Comparison of ENCODE assay signal across 20 mouse cellular contexts in the genomic region with DNA sequence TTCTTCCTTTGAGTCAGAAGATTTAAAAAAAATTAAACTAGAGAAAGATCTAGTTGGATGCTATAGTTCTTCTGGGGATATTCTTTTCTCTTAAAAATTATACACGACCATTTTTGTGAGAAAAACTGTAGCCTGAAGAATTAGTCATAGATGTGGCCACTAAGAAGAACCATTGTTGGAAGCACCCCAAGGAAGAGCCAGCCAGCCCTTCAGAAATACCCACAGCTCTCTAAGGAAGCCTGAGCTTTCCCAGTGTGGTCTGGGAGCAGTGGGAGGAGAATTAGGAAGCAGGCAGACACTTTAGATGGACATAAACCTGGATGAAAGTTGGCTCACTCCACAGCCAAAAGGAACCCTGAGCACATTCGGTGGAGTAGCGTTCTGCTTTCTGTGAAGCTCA. TPM values are rescaled to one million over a fixed set of nuclear protein-coding genes. Genes with fewer than 3 reads are reported as not detected.
DNase-seq lines count a peak whose midpoint lies in the region; ATAC-seq lines count a peak whose summit lies in the region.
"Had no signal": no experiment of that assay in that cellular context is flagged by ENCODE, and none has a peak within 500 bp of the region (broad histone marks: within the 10 kb centered on the region; RNA-seq: fewer than 3 reads in every experiment).

No protein-coding gene starts in this region.

- H3K4me3 ChIP-seq in embryonic facial prominence, embryonic 12.5 days: no peak overlapping the region
- H3K4me3 ChIP-seq in embryonic facial prominence, embryonic 10.5 days: no peak overlapping the region
- no peak overlapping the region for H3K4me3 ChIP-seq in kidney, embryonic 15.5 days (replicated peaks)
- no peak overlapping the region for H3K4me3 ChIP-seq in limb, embryonic 10.5 days
- H3K4me3 ChIP-seq: erythroblast, embryonic 14.5 days; forebrain, embryonic 13.5 days; limb, embryonic 13.5 days had no signal

- no peak overlapping the region for H3K9ac ChIP-seq in embryonic facial prominence, embryonic 12.5 days
- no peak overlapping the region for H3K9ac ChIP-seq in kidney, embryonic 15.5 days
- H3K9ac ChIP-seq: forebrain, embryonic 13.5 days; hindbrain, embryonic 14.5 days; limb, embryonic 13.5 days; liver, embryonic 14.5 days had no signal

- H3K4me2 ChIP-seq in embryonic facial prominence, embryonic 12.5 days (replicated peaks): no peak overlapping the region
- H3K4me2 ChIP-seq in kidney, embryonic 15.5 days: no peak overlapping the region
- H3K4me2 ChIP-seq: forebrain, embryonic 13.5 days had no signal

- H3K9me3 ChIP-seq in embryonic facial prominence, embryonic 12.5 days: no peaks in the 10 kb centered on the region
- H3K9me3 ChIP-seq in embryonic facial prominence, embryonic 10.5 days: no peaks in the 10 kb centered on the region
- no peaks in the 10 kb centered on the region for H3K9me3 ChIP-seq in kidney, embryonic 15.5 days (replicated peaks)
- H3K9me3 ChIP-seq in limb, embryonic 10.5 days (replicated peaks): no peaks in the 10 kb centered on the region
- H3K9me3 ChIP-seq: forebrain, embryonic 13.5 days; limb, embryonic 13.5 days had no signal

- peaks cover 6% of the 10 kb centered on the region for H3K4me1 ChIP-seq in embryonic facial prominence, embryonic 12.5 days
- H3K4me1 ChIP-seq in embryonic facial prominence, embryonic 10.5 days: peaks cover 62% of the 10 kb centered on the region
- peaks cover 40% of the 10 kb centered on the region for H3K4me1 ChIP-seq in kidney, embryonic 15.5 days
- peaks cover 60% of the 10 kb centered on the region for H3K4me1 ChIP-seq in limb, embryonic 10.5 days
- H3K4me1 ChIP-seq: forebrain, embryonic 13.5 days had no signal

- intact Hi-C loops in left cerebral cortex, postnatal 4 days (cut with DNase I): no loop called here

- 58% methylated on average over 3 of the region's 3 CpGs for WGBS in embryonic facial prominence, embryonic 12.5 days
- WGBS in embryonic facial prominence, embryonic 10.5 days: 64% methylated on average over 3 of the region's 3 CpGs
- 62% methylated on average over 3 of the region's 3 CpGs for WGBS in kidney, embryonic 15.5 days
- 60% methylated on average over 3 of the region's 3 CpGs for WGBS in limb, embryonic 10.5 days

- 0 out of 2 replicates have a peak overlapping the region, but pooled peaks have one; percentile 11 for H3K27ac ChIP-seq in embryonic facial prominence, embryonic 12.5 days
- H3K27ac ChIP-seq in embryonic facial prominence, embryonic 10.5 days (replicated peaks): no peak overlapping the region; the same call in 1 of the 2 replicates
- H3K27ac ChIP-seq in kidney, embryonic 15.5 days: peak overlapping the region; percentile 27; the same call in 1 of the 2 replicates
- peak overlapping the region; percentile 66 for H3K27ac ChIP-seq in limb, embryonic 10.5 days
- H3K27ac ChIP-seq: forebrain, embryonic 13.5 days; hindbrain, embryonic 14.5 days; limb, embryonic 13.5 days; liver, embryonic 14.5 days had no signal

- no peak for ATAC-seq in embryonic facial prominence, embryonic 12.5 days (ENCODE audit: insufficient number of reproducible peaks, insufficient read depth, low FRiP score, low TSS enrichment)
- ATAC-seq in kidney, embryonic 15.5 days (replicated peaks; ENCODE audit: low FRiP score): no peak
- ATAC-seq: forebrain, embryonic 13.5 days had no signal

- H3K27me3 ChIP-seq in embryonic facial prominence, embryonic 12.5 days: no peaks in the 10 kb centered on the region
- peaks cover 6% of the 10 kb centered on the region; the same call in 1 of the 2 replicates for H3K27me3 ChIP-seq in embryonic facial prominence, embryonic 10.5 days (replicated peaks; ENCODE audit: low read depth, poor library complexity, severe bottlenecking)
- H3K27me3 ChIP-seq in kidney, embryonic 15.5 days: no peaks in the 10 kb centered on the region
- no peaks in the 10 kb centered on the region for H3K27me3 ChIP-seq in limb, embryonic 10.5 days (ENCODE audit: low read depth, poor library complexity, severe bottlenecking)
- H3K27me3 ChIP-seq: CH12.LX; limb, embryonic 13.5 days had no signal

- H3K36me3 ChIP-seq in embryonic facial prominence, embryonic 12.5 days: no peaks in the 10 kb centered on the region
- H3K36me3 ChIP-seq in embryonic facial prominence, embryonic 10.5 days (replicated peaks): no peaks in the 10 kb centered on the region
- H3K36me3 ChIP-seq in kidney, embryonic 15.5 days: no peaks in the 10 kb centered on the region
- H3K36me3 ChIP-seq in limb, embryonic 10.5 days: no peaks in the 10 kb centered on the region
- H3K36me3 ChIP-seq: limb, embryonic 13.5 days had no signal

- DNase-seq in embryonic facial prominence, embryonic 10.5 days (ENCODE audit: low spot score): no peak
- DNase-seq in kidney, postnatal 36 days: no peak
- peak; percentile 53 for DNase-seq in 3134 (ENCODE audit: extremely low read depth, insufficient read length, low spot score)
- no peak for DNase-seq in limb, embryonic 10.5 days (ENCODE audit: low spot score)
- no peak for DNase-seq in left cerebral cortex, postnatal 4 days
- no peak for DNase-seq in urinary bladder, postnatal 36 days (ENCODE audit: low spot score in 2 of 2)
- DNase-seq: adrenal gland, postnatal 36 days; cerebellum, adult 2 months; cerebellum, postnatal 36 days; gastrocnemius, postnatal 36 days; heart, postnatal 36 days; lung, postnatal 10 days had no signal

RNA-seq across cellular contexts. Expression of a gene that starts 40.7 kb away (rescaled TPM):
- polyA plus RNA-seq in embryonic facial prominence, embryonic 12.5 days (2016; fragmentation: Nextera tagmentation; extraction: Ambion mirVana): 2.3 and 2.8 TPM in 2 replicates
- polyA plus RNA-seq in embryonic facial prominence, embryonic 10.5 days (2016; fragmentation: Nextera tagmentation; extraction: Ambion mirVana): 1.5 and 2.1 TPM in 2 replicates
- 4.2 and 4.3 TPM in 2 replicates for polyA plus RNA-seq in kidney, embryonic 15.5 days (2015; fragmentation: Nextera tagmentation; extraction: Ambion mirVana)
- polyA plus RNA-seq in limb, embryonic 10.5 days (2016; fragmentation: Nextera tagmentation; extraction: Ambion mirVana): 1.8 and 2.8 TPM in 2 replicates
- total RNA-seq in left cerebral cortex, postnatal 4 days (2021): under 1 TPM; 0.58 to 0.99 TPM

RNA-seq across cellular contexts. Expression of a gene that starts 59.5 kb away (rescaled TPM):
- 92.8 and 95.3 TPM in 2 replicates for polyA plus RNA-seq in embryonic facial prominence, embryonic 12.5 days (2016; fragmentation: Nextera tagmentation; extraction: Ambion mirVana)
- 42.8 and 48.6 TPM in 2 replicates for polyA plus RNA-seq in embryonic facial prominence, embryonic 10.5 days (2016; fragmentation: Nextera tagmentation; extraction: Ambion mirVana)
- polyA plus RNA-seq in kidney, embryonic 15.5 days (2015; fragmentation: Nextera tagmentation; extraction: Ambion mirVana): 93.6 and 98.5 TPM in 2 replicates
- polyA plus RNA-seq in limb, embryonic 10.5 days (2016; fragmentation: Nextera tagmentation; extraction: Ambion mirVana): 50.3 and 53.7 TPM in 2 replicates
- 10 to 100 TPM; 83.5 to 89.9 TPM for total RNA-seq in left cerebral cortex, postnatal 4 days (2021)
